Mouse (Mus musculus): ENCODE results near the gene Rgcc. TPM values are rescaled to one million over a fixed set of nuclear protein-coding genes. Genes with fewer than 3 reads are reported as not detected.

Gene Rgcc
- polyA plus RNA-seq, 2 experiments = 226 to 357 TPM

- TF ChIP-seq CTCF (IDR thresholded peaks at IDR 0.05; ENCODE audit: low read depth) (no peak), EP300 (IDR thresholded peaks at IDR 0.05; ENCODE audit: low read depth) (no peak)
- no peak overlapping the region; a peak in 1 of 4 replicates for H3K4me3 ChIP-seq (ENCODE audit: insufficient read depth in 1 of 2, low read depth in 2 of 2, low read length in 2 of 2)
- peaks cover 75% of the 10 kb centered on the region for H3K36me3 ChIP-seq (replicated peaks; ENCODE audit: control insufficient read depth, insufficient read depth, low read depth)
- peaks cover 55 to 69% of the 10 kb centered on the region in 2 experiments for H3K4me1 ChIP-seq (replicated peaks; ENCODE audit: control insufficient read depth in 2 of 2, insufficient read depth in 2 of 2, low read length in 1 of 2)
- ATAC-seq (ENCODE audit: insufficient read depth) (no peak), DNase-seq (ENCODE audit: low read depth in 3 of 3, low spot score in 3 of 3) (no peak)
- 56% methylated on average over 9 of the region's 16 CpGs for WGBS (ENCODE audit: insufficient replicate concordance)
- H3K27ac ChIP-seq = peak overlapping the region; percentile 89
- H3K4me2 ChIP-seq (ENCODE audit: low read depth) = peak overlapping the region; percentile 91
- H3K9ac ChIP-seq (replicated peaks) = peak overlapping the region; percentile 40
- H3K27me3 ChIP-seq (ENCODE audit: control insufficient read depth, insufficient read depth, low read length) = no peaks in the 10 kb centered on the region
- H3K9me3 ChIP-seq (ENCODE audit: control insufficient read depth, low read length) = no peaks in the 10 kb centered on the region
Measured at GRCm38 (mm10) chr14:79293119-79293780, 8.2 kb downstream of the Rgcc start.

GRCm38 (mm10) chr14:79291629-79292028 is 9.8 kb downstream of the Rgcc start:
- Histone ChIP-seq H3K4me3 (ENCODE audit: insufficient read depth in 1 of 2, low read depth in 2 of 2, low read length in 2 of 2) (no peak overlapping the region), H3K27ac (peak overlapping the region; percentile 32), H3K36me3 (replicated peaks; ENCODE audit: control insufficient read depth, insufficient read depth, low read depth) (peaks cover 72% of the 10 kb centered on the region), H3K4me2 (ENCODE audit: low read depth) (no peak overlapping the region), H3K4me1 (replicated peaks; ENCODE audit: control insufficient read depth in 2 of 2, insufficient read depth in 2 of 2, low read length in 1 of 2) (peaks cover 45 to 57% of the 10 kb centered on the region in 2 experiments), H3K27me3 (ENCODE audit: control insufficient read depth, insufficient read depth, low read length) (no peaks in the 10 kb centered on the region), H3K9me3 (ENCODE audit: control insufficient read depth, low read length) (no peaks in the 10 kb centered on the region), H3K9ac (replicated peaks) (no peak overlapping the region)
- 72% methylated on average over 4 of the region's 4 CpGs for WGBS (ENCODE audit: insufficient replicate concordance)
- ATAC-seq (ENCODE audit: insufficient read depth) (no peak), DNase-seq (ENCODE audit: low read depth in 3 of 3, low spot score in 3 of 3) (no peak)
- TF ChIP-seq EP300 (IDR thresholded peaks at IDR 0.05; ENCODE audit: low read depth) (no peak), CTCF (IDR thresholded peaks at IDR 0.05; ENCODE audit: low read depth) (no peak)

- Histone ChIP-seq H3K27ac (peak overlapping the region; percentile 32; the same call in 1 of the 2 replicates), H3K4me1 (replicated peaks; ENCODE audit: control insufficient read depth in 2 of 2, insufficient read depth in 2 of 2, low read length in 1 of 2) (peaks cover 42 to 52% of the 10 kb centered on the region in 2 experiments), H3K27me3 (ENCODE audit: control insufficient read depth, insufficient read depth, low read length) (no peaks in the 10 kb centered on the region), H3K9me3 (ENCODE audit: control insufficient read depth, low read length) (no peaks in the 10 kb centered on the region), H3K36me3 (replicated peaks; ENCODE audit: control insufficient read depth, insufficient read depth, low read depth) (peaks cover 69% of the 10 kb centered on the region), H3K4me2 (ENCODE audit: low read depth) (no peak overlapping the region), H3K4me3 (ENCODE audit: insufficient read depth in 1 of 2, low read depth in 2 of 2, low read length in 2 of 2) (no peak overlapping the region), H3K9ac (replicated peaks) (no peak overlapping the region; the same call in 1 of the 2 replicates)
- 62% methylated on average over 15 of the region's 15 CpGs for WGBS (ENCODE audit: insufficient replicate concordance)
- DNase-seq (ENCODE audit: low read depth in 3 of 3, low spot score in 3 of 3) = no peak
- ATAC-seq (ENCODE audit: insufficient read depth) = no peak
- TF ChIP-seq EP300 (IDR thresholded peaks at IDR 0.05; ENCODE audit: low read depth) (no peak), CTCF (IDR thresholded peaks at IDR 0.05; ENCODE audit: low read depth) (no peak)
Measured at GRCm38 (mm10) chr14:79290683-79291425, 10.6 kb downstream of the Rgcc start.

- Histone ChIP-seq H3K9me3 (ENCODE audit: control insufficient read depth, low read length) (no peaks in the 10 kb centered on the region), H3K4me1 (replicated peaks; ENCODE audit: control insufficient read depth in 2 of 2, insufficient read depth in 2 of 2, low read length in 1 of 2) (peaks cover 32 to 42% of the 10 kb centered on the region in 2 experiments), H3K9ac (replicated peaks) (no peak overlapping the region), H3K36me3 (replicated peaks; ENCODE audit: control insufficient read depth, insufficient read depth, low read depth) (peaks cover 63% of the 10 kb centered on the region), H3K4me2 (ENCODE audit: low read depth) (no peak overlapping the region), H3K27ac (no peak overlapping the region), H3K27me3 (ENCODE audit: control insufficient read depth, insufficient read depth, low read length) (no peaks in the 10 kb centered on the region), H3K4me3 (ENCODE audit: insufficient read depth in 1 of 2, low read depth in 2 of 2, low read length in 2 of 2) (no peak overlapping the region)
- DNase-seq (ENCODE audit: low read depth in 3 of 3, low spot score in 3 of 3) = no peak
- 33% methylated on average over 9 of the region's 9 CpGs for WGBS (ENCODE audit: insufficient replicate concordance)
- no peak for ATAC-seq (ENCODE audit: insufficient read depth)
- TF ChIP-seq CTCF (IDR thresholded peaks at IDR 0.05; ENCODE audit: low read depth) (no peak), EP300 (IDR thresholded peaks at IDR 0.05; ENCODE audit: low read depth) (no peak)
Measured at GRCm38 (mm10) chr14:79289909-79290308, 11.5 kb downstream of the Rgcc start.

GRCm38 (mm10) chr14:79288280-79288679 is 13.2 kb downstream of the Rgcc start:
- Histone ChIP-seq H3K27ac (no peak overlapping the region), H3K36me3 (replicated peaks; ENCODE audit: control insufficient read depth, insufficient read depth, low read depth) (peaks cover 57% of the 10 kb centered on the region), H3K4me1 (replicated peaks; ENCODE audit: control insufficient read depth in 2 of 2, insufficient read depth in 2 of 2, low read length in 1 of 2) (peaks cover 21 to 29% of the 10 kb centered on the region in 2 experiments), H3K9me3 (ENCODE audit: control insufficient read depth, low read length) (no peaks in the 10 kb centered on the region), H3K27me3 (ENCODE audit: control insufficient read depth, insufficient read depth, low read length) (no peaks in the 10 kb centered on the region), H3K4me3 (ENCODE audit: insufficient read depth in 1 of 2, low read depth in 2 of 2, low read length in 2 of 2) (no peak overlapping the region), H3K4me2 (ENCODE audit: low read depth) (no peak overlapping the region), H3K9ac (replicated peaks) (no peak overlapping the region)
- WGBS (ENCODE audit: insufficient replicate concordance) = 55% methylated on average over 3 of the region's 3 CpGs
- peak; percentile 88 for TF ChIP-seq CTCF (IDR thresholded peaks at IDR 0.05; ENCODE audit: low read depth)
- no peak for TF ChIP-seq EP300 (IDR thresholded peaks at IDR 0.05; ENCODE audit: low read depth)
- no peak for ATAC-seq (ENCODE audit: insufficient read depth)
- no peak for DNase-seq (ENCODE audit: low read depth in 3 of 3, low spot score in 3 of 3)
